Mouse (Mus musculus) adrenal gland, postnatal 10 days (tissue): ENCODE measurements around the gene Nfia. TPM values are rescaled to one million over a fixed set of nuclear protein-coding genes. Genes with fewer than 3 reads are reported as not detected.

ENCODE experiments used
- DNase-seq: peaks from one replicate; pipeline ENCODE4 v3.0.0; 2021; ENCODE audit warnings: mixed read lengths
- total RNA-seq, 2 experiments: library from RNA; stranded (reverse); gene quantifications; 2 replicates each; pipeline ENCODE4 v1.2.3; 2021

The Nfia gene
- total RNA-seq, 2 experiments from 2014 or later: 212 to 228 TPM

GRCm38 (mm10) chr4:98009966-98010365, 237.4 kb downstream of the Nfia start:
- no peak for DNase-seq

GRCm38 (mm10) chr4:98019811-98020210, 247.3 kb downstream of the Nfia start:
- DNase-seq: no peak

- no peak for DNase-seq
Measured at GRCm38 (mm10) chr4:98020836-98021235, 248.3 kb downstream of the Nfia start.

GRCm38 (mm10) chr4:98023245-98023792, 250.8 kb downstream of the Nfia start:
- DNase-seq: no peak

GRCm38 (mm10) chr4:98027412-98027811, 254.9 kb downstream of the Nfia start:
- no peak for DNase-seq

GRCm38 (mm10) chr4:98031871-98032270, 259.3 kb downstream of the Nfia start:
- no peak for DNase-seq

GRCm38 (mm10) chr4:98032332-98032731, 259.8 kb downstream of the Nfia start:
- DNase-seq: no peak

GRCm38 (mm10) chr4:98039095-98039494, 266.6 kb downstream of the Nfia start:
- no peak for DNase-seq

GRCm38 (mm10) chr4:98040179-98040578, 267.6 kb downstream of the Nfia start:
- DNase-seq: no peak

- DNase-seq: no peak
Measured at GRCm38 (mm10) chr4:98044611-98045010, 272.1 kb downstream of the Nfia start.

- no peak for DNase-seq
Measured at GRCm38 (mm10) chr4:98047369-98047768, 274.8 kb downstream of the Nfia start.

GRCm38 (mm10) chr4:98049584-98049983, 277.1 kb downstream of the Nfia start:
- DNase-seq: no peak

GRCm38 (mm10) chr4:98050003-98050620, 277.6 kb downstream of the Nfia start:
- DNase-seq: no peak

- DNase-seq: no peak
Measured at GRCm38 (mm10) chr4:98050781-98051180, 278.2 kb downstream of the Nfia start.

- DNase-seq: no peak
Measured at GRCm38 (mm10) chr4:98051326-98051725, 278.8 kb downstream of the Nfia start.

- DNase-seq: no peak
Measured at GRCm38 (mm10) chr4:98055036-98055435, 282.5 kb downstream of the Nfia start.

GRCm38 (mm10) chr4:98056396-98057020, 284.0 kb downstream of the Nfia start:
- DNase-seq: no peak

GRCm38 (mm10) chr4:98057246-98057645, 284.7 kb downstream of the Nfia start:
- DNase-seq: peak; percentile 13

GRCm38 (mm10) chr4:98057721-98058120, 285.2 kb downstream of the Nfia start:
- no peak for DNase-seq

GRCm38 (mm10) chr4:98058182-98058581, 285.6 kb downstream of the Nfia start:
- DNase-seq: no peak

GRCm38 (mm10) chr4:98060601-98061000, 288.1 kb downstream of the Nfia start:
- peak; percentile 12 for DNase-seq

GRCm38 (mm10) chr4:98061086-98061485, 288.6 kb downstream of the Nfia start:
- no peak for DNase-seq

GRCm38 (mm10) chr4:98063280-98063679, 290.7 kb downstream of the Nfia start:
- DNase-seq: no peak

GRCm38 (mm10) chr4:98076106-98076505, 303.6 kb downstream of the Nfia start:
- no peak for DNase-seq
